38 mouse cellular contexts compared by ENCODE assay signal in genomic region chr3:95346454-95346853, GRCm38 (mm10). TPM values are rescaled to one million over a fixed set of nuclear protein-coding genes. Genes with fewer than 3 reads are reported as not detected.
"Had no signal": no experiment of that assay in that cellular context is flagged by ENCODE, and none has a peak within 500 bp of the region (broad histone marks: within the 10 kb centered on the region; RNA-seq: fewer than 3 reads in every experiment).

No protein-coding gene starts in this region.

- H3K9me3 ChIP-seq: embryonic facial prominence, embryonic 12.5 days; forebrain, embryonic 12.5 days; forebrain, embryonic 13.5 days; forebrain, embryonic 15.5 days had no signal

- H3K9ac ChIP-seq: embryonic facial prominence, embryonic 12.5 days; embryonic facial prominence, embryonic 13.5 days; embryonic facial prominence, embryonic 15.5 days; forebrain, embryonic 12.5 days; forebrain, embryonic 13.5 days; forebrain, embryonic 15.5 days; forebrain, postnatal 0 days had no signal

- DNase-seq: cerebellum, adult 2 months; cerebellum, adult 8-10 months; cerebellum, adult 9-10 months; cerebellum, adult 9-11 months; cerebellum, postnatal 10 days; cerebellum, postnatal 14 days; cerebellum, postnatal 25 days; cerebellum, postnatal 36 days; embryo, embryonic 11 days; forebrain, postnatal 0 days; gastrocnemius, adult 2 months; gastrocnemius, postnatal 10 days; gastrocnemius, postnatal 14 days; gastrocnemius, postnatal 25 days; gastrocnemius, postnatal 36 days; heart, adult 18-20 months; heart, adult 2 months had no signal

- ATAC-seq: forebrain, embryonic 13.5 days; forebrain, embryonic 14.5 days; forebrain, embryonic 15.5 days; forebrain, embryonic 16.5 days; forebrain, postnatal 0 days had no signal

- H3K4me3 ChIP-seq: embryonic facial prominence, embryonic 10.5 days; embryonic facial prominence, embryonic 12.5 days; embryonic facial prominence, embryonic 13.5 days; embryonic facial prominence, embryonic 15.5 days; erythroblast, embryonic 14.5 days; forebrain, embryonic 10.5 days; forebrain, embryonic 12.5 days; forebrain, embryonic 13.5 days; forebrain, embryonic 15.5 days; gastrocnemius, adult 2 months; heart, adult 2 months had no signal

- H3K27me3 ChIP-seq: embryonic facial prominence, embryonic 12.5 days; embryonic facial prominence, embryonic 13.5 days; embryonic facial prominence, embryonic 15.5 days; forebrain, embryonic 12.5 days; forebrain, embryonic 13.5 days; forebrain, embryonic 15.5 days had no signal

- H3K27ac ChIP-seq: embryonic facial prominence, embryonic 10.5 days; embryonic facial prominence, embryonic 12.5 days; embryonic facial prominence, embryonic 13.5 days; embryonic facial prominence, embryonic 15.5 days; forebrain, embryonic 10.5 days; forebrain, embryonic 12.5 days; forebrain, embryonic 13.5 days; forebrain, embryonic 15.5 days; gastrocnemius, adult 2 months; heart, adult 2 months had no signal

- H3K4me2 ChIP-seq: embryonic facial prominence, embryonic 12.5 days; embryonic facial prominence, embryonic 13.5 days; embryonic facial prominence, embryonic 15.5 days; forebrain, embryonic 12.5 days; forebrain, embryonic 13.5 days; forebrain, embryonic 15.5 days had no signal

- H3K4me1 ChIP-seq: embryonic facial prominence, embryonic 10.5 days; embryonic facial prominence, embryonic 12.5 days; embryonic facial prominence, embryonic 13.5 days; embryonic facial prominence, embryonic 15.5 days; forebrain, embryonic 10.5 days; forebrain, embryonic 12.5 days; forebrain, embryonic 13.5 days; forebrain, embryonic 15.5 days had no signal

RNA-seq across cellular contexts. Expression of gene Anxa9, which starts 39.5 kb away (rescaled TPM):
- total RNA-seq: gastrocnemius, adult 2 months; gastrocnemius, adult 8-10 months had no signal

RNA-seq across cellular contexts. Expression of gene 4930558C23Rik, which starts 56.2 kb away (rescaled TPM):
- total RNA-seq: common myeloid progenitor, adult 5-6 weeks; forebrain, postnatal 0 days; gastrocnemius, adult 2 months; gastrocnemius, postnatal 10 days; gastrocnemius, postnatal 14 days; gastrocnemius, postnatal 25 days; gastrocnemius, postnatal 36 days; gastrocnemius, postnatal 4 days; granulocyte monocyte progenitor cell, adult 5-6 weeks; heart, adult 18-20 months; heart, adult 2 months had no signal
- polyA plus RNA-seq: cerebellum, adult 2 months; cortical plate, adult 2 months; embryonic facial prominence, embryonic 10.5 days; embryonic facial prominence, embryonic 11.5 days; embryonic facial prominence, embryonic 12.5 days; embryonic facial prominence, embryonic 13.5 days; embryonic facial prominence, embryonic 14.5 days; erythroblast, embryonic 14.5 days; forebrain, embryonic 10.5 days; forebrain, embryonic 11.5 days; forebrain, embryonic 12.5 days; forebrain, embryonic 13.5 days; forebrain, embryonic 14.5 days; forebrain, embryonic 15.5 days; forebrain, embryonic 16.5 days; forebrain, postnatal 0 days; frontal cortex, adult 2 months; gonadal fat pad, adult 2 months; heart, adult 2 months had no signal
